Mouse (Mus musculus) kidney, adult 2 months (tissue): ENCODE measurements around the gene Wdr41. TPM values are rescaled to one million over a fixed set of nuclear protein-coding genes. Genes with fewer than 3 reads are reported as not detected.

Experiments used
- DNase-seq: peaks from one replicate; pipeline ENCODE4 v3.0.0; 2021
- H3K27ac ChIP-seq: fragments of 200-500 bp; 2 replicates; pipeline ENCODE4 v1.5.1; 2012; ENCODE audit warnings: low read depth, low read length, control low read depth, inconsistent platforms; ENCODE audit not compliant: insufficient read depth
- H3K27me3 ChIP-seq: fragments of 200-500 bp; replicated peaks from 2 replicates; pipeline ENCODE4 v1.6.1; 2012; ENCODE audit warnings: mild to moderate bottlenecking, moderate library complexity, low read length, inconsistent platforms; ENCODE audit not compliant: control insufficient read depth, insufficient read depth
- H3K36me3 ChIP-seq: fragments of 200-500 bp; 2 replicates; pipeline ENCODE4 v1.6.1; 2012; ENCODE audit warnings: mild to moderate bottlenecking, moderate library complexity, low read length, inconsistent platforms; ENCODE audit not compliant: control insufficient read depth, insufficient read depth
- H3K4me1 ChIP-seq: fragments of 200-500 bp; 2 replicates; pipeline ENCODE4 v1.6.1; 2011; ENCODE audit warnings: low read length; ENCODE audit not compliant: control insufficient read depth, insufficient read depth
- H3K4me3 ChIP-seq: fragments of 200-500 bp; 2 replicates; pipeline ENCODE4 v1.5.1; 2011; ENCODE audit warnings: mild to moderate bottlenecking, low read depth, low read length, control low read depth; ENCODE audit not compliant: insufficient read depth
- CTCF ChIP-seq: fragments of 200-500 bp; conservative IDR thresholded peaks from 2 replicates; pipeline ENCODE4 v1.5.1; 2011; ENCODE audit warnings: low read depth, mild to moderate bottlenecking, control low read depth, low read length, moderate library complexity, mixed read lengths; ENCODE audit not compliant: insufficient read depth, insufficient read length
- POLR2A ChIP-seq: fragments of 200-500 bp; IDR thresholded peaks from one replicate; pipeline ENCODE4 v1.6.1; 2011; ENCODE audit warnings: low read depth, low read length, control low read depth
- WGBS: fragments of 180-500 bp; shearing (Covaris S2); methylation state at CpG from one replicate; pipeline ENCODE4 v1.1.7; 2018; 5-methylcytosine and 5-hydroxymethylcytosine counted together
- polyA plus RNA-seq: library from polyadenylated mRNA; depleted of rRNA; stranded (reverse); fragments of >200 nt; gene quantifications from 2 replicates; pipeline ENCODE4 v1.2.3, GENCODE M21; 2012; rRNA removed

The Wdr41 gene
- polyA plus RNA-seq = 10.7 and 11.2 TPM in 2 replicates

- Histone ChIP-seq H3K27me3 (no peaks in the 10 kb centered on the region), H3K27ac (peak within 1 kb of the TSS; percentile 98), H3K4me3 (peak within 1 kb of the TSS; percentile 97), H3K4me1 (peaks cover 11% of the 10 kb centered on the region; the same call in 1 of the 2 replicates), H3K36me3 (no peaks in the 10 kb centered on the region)
- under 1% methylated on average over 68 of the region's 68 CpGs for WGBS
- DNase-seq = peak; percentile 96
- TF ChIP-seq POLR2A (no peak), CTCF (peak; percentile 86)
These were observed at the start of gene Wdr41 for GRCm38 (mm10) chr13:94976219-94977186. TSS of gene Wdr41 (plus strand) at chr13:94976344.

DNA sequence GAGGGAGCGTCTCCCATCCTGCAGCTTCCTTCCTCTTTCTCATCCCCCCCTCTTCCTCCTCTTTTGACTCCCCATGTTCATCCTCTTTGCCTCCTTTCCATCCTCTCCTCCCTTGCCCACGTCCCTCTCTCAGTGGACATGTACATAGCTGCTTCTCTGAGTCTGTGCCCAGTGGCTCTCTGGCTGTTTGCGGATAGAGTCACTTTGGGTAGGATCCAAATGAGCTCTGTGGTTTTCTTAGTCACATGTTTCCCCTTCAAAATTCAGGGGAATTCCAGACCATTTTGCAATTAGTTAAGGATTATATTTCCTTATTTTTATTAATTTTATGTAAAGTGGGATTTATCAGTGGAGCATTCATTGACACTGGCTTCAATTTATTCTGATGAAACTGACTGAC lies 48.1 kb upstream of the Wdr41 start:
- no peaks in the 10 kb centered on the region for H3K36me3 ChIP-seq
- WGBS = 72% methylated on average over 3 of the region's 3 CpGs
- no peak overlapping the region for H3K27ac ChIP-seq
- H3K4me1 ChIP-seq = no peaks in the 10 kb centered on the region
- no peak for TF ChIP-seq POLR2A
- no peak for TF ChIP-seq CTCF
- H3K27me3 ChIP-seq = no peaks in the 10 kb centered on the region
- no peak overlapping the region for H3K4me3 ChIP-seq
- no peak for DNase-seq

DNA sequence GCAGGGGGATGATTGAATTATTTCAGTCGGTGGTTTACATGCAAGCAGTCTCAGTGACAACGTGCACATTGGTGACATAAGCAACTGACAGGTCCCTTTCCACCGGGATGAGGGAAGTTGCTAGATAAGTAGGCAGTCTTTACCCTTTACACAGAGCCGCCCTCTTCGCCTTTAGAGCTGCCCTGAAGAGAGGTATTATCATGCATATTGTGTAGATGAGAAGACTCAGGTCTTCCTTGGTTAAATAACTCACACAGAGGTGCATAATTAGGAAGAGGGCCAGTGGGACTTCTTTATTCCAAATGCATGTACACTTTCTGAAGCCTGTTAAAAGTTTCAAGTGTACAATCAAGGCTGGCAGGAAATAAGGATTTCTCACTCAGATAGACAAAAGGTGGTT lies 37.7 kb upstream of the Wdr41 start:
- no peak for DNase-seq
- 73% methylated on average over 5 of the region's 5 CpGs for WGBS
- Histone ChIP-seq H3K4me3 (no peak overlapping the region), H3K27me3 (no peaks in the 10 kb centered on the region), H3K27ac (no peak overlapping the region), H3K4me1 (no peaks in the 10 kb centered on the region), H3K36me3 (no peaks in the 10 kb centered on the region)
- no peak for TF ChIP-seq POLR2A
- no peak for TF ChIP-seq CTCF

- WGBS = 70% methylated on average over 5 of the region's 5 CpGs
- Histone ChIP-seq H3K4me3 (no peak overlapping the region), H3K4me1 (no peaks in the 10 kb centered on the region), H3K27ac (no peak overlapping the region), H3K27me3 (no peaks in the 10 kb centered on the region), H3K36me3 (no peaks in the 10 kb centered on the region)
- no peak for DNase-seq
- TF ChIP-seq POLR2A (no peak), CTCF (no peak)
These were observed 36.0 kb upstream of the Wdr41 start for GRCm38 (mm10) chr13:94940104-94940503.

- TF ChIP-seq POLR2A = no peak
- peak; percentile 58 for TF ChIP-seq CTCF
- 9% methylated on average over 4 of the region's 4 CpGs for WGBS
- Histone ChIP-seq H3K4me3 (no peak overlapping the region), H3K27me3 (no peaks in the 10 kb centered on the region), H3K36me3 (no peaks in the 10 kb centered on the region), H3K4me1 (no peaks in the 10 kb centered on the region), H3K27ac (no peak overlapping the region)
- DNase-seq = peak; percentile 63
These were observed 34.9 kb upstream of the Wdr41 start for GRCm38 (mm10) chr13:94941230-94941629.

GRCm38 (mm10) chr13:94955941-94956340 lies 20.2 kb upstream of the Wdr41 start:
- WGBS = 59% methylated on average over 6 of the region's 6 CpGs
- no peak for TF ChIP-seq CTCF
- TF ChIP-seq POLR2A = no peak
- Histone ChIP-seq H3K36me3 (no peaks in the 10 kb centered on the region), H3K27me3 (no peaks in the 10 kb centered on the region), H3K27ac (no peak overlapping the region), H3K4me1 (no peaks in the 10 kb centered on the region), H3K4me3 (no peak overlapping the region)
- DNase-seq = no peak

- 47% methylated on average over 1 of the region's 1 CpGs for WGBS
These were observed 18.2 kb upstream of the Wdr41 start for GRCm38 (mm10) chr13:94957965-94958364.

More at GRCm38 (mm10) chr13:94957965-94958364, 18.2 kb upstream of the Wdr41 start:
- Histone ChIP-seq H3K4me1 (no peaks in the 10 kb centered on the region), H3K4me3 (no peak overlapping the region), H3K27me3 (no peaks in the 10 kb centered on the region), H3K36me3 (no peaks in the 10 kb centered on the region), H3K27ac (no peak overlapping the region)
- TF ChIP-seq POLR2A (no peak), CTCF (0 out of 2 replicates have a peak, but pooled peaks have one; percentile 10)
- DNase-seq = no peak
